Mouse (Mus musculus): Measurements from ENCODE around the gene Btbd9. TPM values are rescaled to one million over a fixed set of nuclear protein-coding genes. Genes with fewer than 3 reads are reported as not detected.
"Not testable (repeated sequence)": the region's sequence is repeated elsewhere in the genome, so short reads cannot be mapped to it uniquely, and the experiment has no call there.

Gene Btbd9
- total and polyA plus RNA-seq, 2 experiments, result 12.7 to 12.8 TPM

DNA sequence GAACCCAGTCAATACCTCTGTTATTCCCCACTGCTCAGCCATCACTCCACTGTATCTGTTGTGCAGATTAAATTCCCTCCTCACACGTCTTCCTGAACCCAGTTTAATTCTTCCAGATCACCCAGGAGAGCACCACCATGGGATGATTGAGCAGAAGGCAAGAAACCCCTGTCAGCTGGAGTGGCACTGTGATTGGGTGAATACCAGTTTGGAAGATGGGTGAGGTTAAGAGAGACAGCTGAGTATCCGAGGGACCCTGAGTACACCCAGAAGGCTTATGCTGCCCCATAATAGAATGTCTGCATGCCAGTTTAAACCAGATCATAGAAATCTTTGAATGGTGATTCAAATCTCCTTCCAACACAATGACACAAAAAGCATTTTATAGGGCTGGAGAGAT is 52.5 kb downstream of the Btbd9 start:
- Histone ChIP-seq H3K27me3 (ENCODE audit: control insufficient read depth, insufficient read depth, low read length) (no peaks in the 10 kb centered on the region), H3K9ac (ENCODE audit: low read depth, low read length) (no peak overlapping the region), H3K36me3 (ENCODE audit: control insufficient read depth, insufficient read depth, low read length) (peaks cover 6% of the 10 kb centered on the region), H3K4me3 (ENCODE audit: insufficient read depth, low read depth, low read length) (no peak overlapping the region), H3K4me1 (ENCODE audit: control insufficient read depth, insufficient read depth, low read length) (peaks cover 6% of the 10 kb centered on the region), H3K27ac (replicated peaks; ENCODE audit: insufficient read depth, low read depth, low read length) (no peak overlapping the region), H3K79me2 (ENCODE audit: control insufficient read depth, insufficient read depth, low read length) (no peaks in the 10 kb centered on the region)
- 83% methylated on average over 2 of the region's 2 CpGs for WGBS
- TF ChIP-seq CTCF (IDR thresholded peaks at IDR 0.05; ENCODE audit: low read depth, low read length) (no peak), POLR2A (IDR thresholded peaks at IDR 0.05; ENCODE audit: extremely low read depth, insufficient read depth, low read length) (no peak)
- no peak for DNase-seq (ENCODE audit: extremely low read depth, low read depth, low spot score)

GRCm38 (mm10) chr17:30522406-30523078 is 53.7 kb downstream of the Btbd9 start:
- H3K9ac ChIP-seq (ENCODE audit: low read depth, low read length), result no peak overlapping the region
- H3K4me3 ChIP-seq (ENCODE audit: insufficient read depth, low read depth, low read length), result no peak overlapping the region
- DNase-seq (ENCODE audit: extremely low read depth, low read depth, low spot score), result no peak
- WGBS, result 95% methylated on average over 9 of the region's 9 CpGs
- peaks cover 6% of the 10 kb centered on the region for H3K36me3 ChIP-seq (ENCODE audit: control insufficient read depth, insufficient read depth, low read length)
- H3K27me3 ChIP-seq (ENCODE audit: control insufficient read depth, insufficient read depth, low read length), result no peaks in the 10 kb centered on the region
- no peaks in the 10 kb centered on the region for H3K79me2 ChIP-seq (ENCODE audit: control insufficient read depth, insufficient read depth, low read length)
- peaks cover 6% of the 10 kb centered on the region for H3K4me1 ChIP-seq (ENCODE audit: control insufficient read depth, insufficient read depth, low read length)
- TF ChIP-seq POLR2A (IDR thresholded peaks at IDR 0.05; ENCODE audit: extremely low read depth, insufficient read depth, low read length) (no peak), CTCF (IDR thresholded peaks at IDR 0.05; ENCODE audit: low read depth, low read length) (no peak)
- H3K27ac ChIP-seq (replicated peaks; ENCODE audit: insufficient read depth, low read depth, low read length), result no peak overlapping the region

- not testable (repeated sequence) for H3K9ac ChIP-seq (ENCODE audit: low read depth, low read length); H3K27me3 ChIP-seq (ENCODE audit: control insufficient read depth, insufficient read depth, low read length); H3K4me3 ChIP-seq (ENCODE audit: insufficient read depth, low read depth, low read length); H3K27ac ChIP-seq (replicated peaks; ENCODE audit: insufficient read depth, low read depth, low read length); DNase-seq (ENCODE audit: extremely low read depth, low read depth, low spot score); H3K79me2 ChIP-seq (ENCODE audit: control insufficient read depth, insufficient read depth, low read length); H3K4me1 ChIP-seq (ENCODE audit: control insufficient read depth, insufficient read depth, low read length)
- 78% methylated on average over 2 of the region's 2 CpGs for WGBS
- peaks cover 11% of the 10 kb centered on the region for H3K36me3 ChIP-seq (ENCODE audit: control insufficient read depth, insufficient read depth, low read length)
Observed at GRCm38 (mm10) chr17:30519172-30519512, 57.1 kb downstream of the Btbd9 start.

DNA sequence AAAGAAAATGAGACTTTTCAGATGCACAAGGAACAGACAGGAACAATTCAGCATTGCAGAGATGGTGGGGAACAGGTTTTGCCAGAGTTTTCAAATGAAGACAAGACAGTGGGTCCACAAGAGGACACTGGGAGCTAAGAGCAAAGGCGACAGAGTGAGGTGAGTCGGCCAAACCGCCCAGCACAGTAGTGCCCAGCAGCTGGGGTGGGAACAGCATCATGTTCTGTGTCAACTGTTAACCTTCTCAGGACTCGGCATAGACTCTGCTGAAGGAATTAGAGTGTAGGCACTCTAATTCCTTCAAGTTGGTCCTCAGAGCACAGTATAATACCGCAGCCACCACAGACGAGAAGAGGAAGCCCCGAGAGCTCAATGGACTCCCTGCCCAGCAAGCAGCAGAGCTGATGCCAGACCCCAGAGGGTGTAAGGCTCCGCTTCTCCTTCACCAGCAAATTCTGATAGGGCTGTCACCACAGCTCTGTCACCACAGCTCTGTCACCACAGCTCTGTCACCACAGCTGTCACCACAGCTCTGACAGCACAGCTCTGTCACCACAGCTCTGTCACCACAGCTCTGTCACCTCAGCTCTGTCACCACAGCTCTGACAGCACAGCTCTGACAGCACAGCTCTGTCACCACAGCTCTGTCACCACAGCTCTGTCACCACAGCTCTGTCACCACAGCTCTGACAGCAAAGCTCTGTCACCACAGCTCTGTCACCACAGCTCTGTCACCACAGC is 57.7 kb downstream of the Btbd9 start:
- Histone ChIP-seq H3K4me1 (ENCODE audit: control insufficient read depth, insufficient read depth, low read length) (peaks cover 6% of the 10 kb centered on the region), H3K79me2 (ENCODE audit: control insufficient read depth, insufficient read depth, low read length) (no peaks in the 10 kb centered on the region), H3K4me3 (ENCODE audit: insufficient read depth, low read depth, low read length) (no peak overlapping the region), H3K36me3 (ENCODE audit: control insufficient read depth, insufficient read depth, low read length) (peaks cover 11% of the 10 kb centered on the region), H3K27me3 (ENCODE audit: control insufficient read depth, insufficient read depth, low read length) (no peaks in the 10 kb centered on the region), H3K27ac (replicated peaks; ENCODE audit: insufficient read depth, low read depth, low read length) (no peak overlapping the region), H3K9ac (ENCODE audit: low read depth, low read length) (no peak overlapping the region)
- TF ChIP-seq CTCF (IDR thresholded peaks at IDR 0.05; ENCODE audit: low read depth, low read length) (no peak), POLR2A (IDR thresholded peaks at IDR 0.05; ENCODE audit: extremely low read depth, insufficient read depth, low read length) (no peak)
- WGBS, result 90% methylated on average over 8 of the region's 8 CpGs
- DNase-seq (ENCODE audit: extremely low read depth, low read depth, low spot score), result no peak

DNA sequence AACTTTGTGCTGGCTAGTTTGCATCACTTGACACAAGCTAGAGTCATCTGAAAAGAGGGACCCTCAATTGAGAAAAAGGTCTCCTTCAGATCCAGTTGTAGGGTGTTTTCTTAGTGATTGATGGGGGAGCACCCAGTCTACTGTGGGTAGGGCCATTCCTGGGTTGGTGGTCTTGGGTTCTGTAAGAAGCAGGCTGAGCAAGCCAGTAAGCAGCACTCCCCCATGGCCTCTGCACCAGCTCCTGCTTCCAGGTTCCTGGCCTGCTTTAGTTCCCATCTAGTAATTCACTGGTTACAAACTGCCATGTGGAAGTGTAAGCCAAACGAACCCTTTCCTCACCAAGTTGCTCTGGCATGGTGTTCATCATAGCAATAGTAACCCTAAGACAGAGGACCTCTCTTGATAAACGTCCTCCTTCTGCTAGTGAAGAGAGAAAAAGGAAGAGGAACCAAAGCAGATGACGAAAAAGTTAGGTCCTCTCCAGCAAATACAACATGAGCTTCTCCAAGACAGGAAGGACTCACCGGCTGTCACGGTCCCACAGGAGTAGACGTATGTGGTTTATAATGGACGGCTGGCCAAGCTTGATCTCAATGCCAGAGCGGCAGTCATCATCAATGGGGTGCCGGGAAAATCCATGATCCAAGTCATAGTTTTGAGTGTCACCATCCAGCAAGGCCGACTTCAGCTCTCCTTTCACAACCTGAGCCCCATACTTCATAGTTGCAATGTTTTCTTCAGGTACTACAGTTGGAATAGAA is 59.5 kb downstream of the Btbd9 start:
- Histone ChIP-seq H3K4me3 (ENCODE audit: insufficient read depth, low read depth, low read length) (no peak overlapping the region), H3K79me2 (ENCODE audit: control insufficient read depth, insufficient read depth, low read length) (no peaks in the 10 kb centered on the region), H3K4me1 (ENCODE audit: control insufficient read depth, insufficient read depth, low read length) (no peaks in the 10 kb centered on the region), H3K27me3 (ENCODE audit: control insufficient read depth, insufficient read depth, low read length) (no peaks in the 10 kb centered on the region), H3K27ac (replicated peaks; ENCODE audit: insufficient read depth, low read depth, low read length) (no peak overlapping the region), H3K9ac (ENCODE audit: low read depth, low read length) (no peak overlapping the region), H3K36me3 (ENCODE audit: control insufficient read depth, insufficient read depth, low read length) (peaks cover 13% of the 10 kb centered on the region)
- no peak for DNase-seq (ENCODE audit: extremely low read depth, low read depth, low spot score)
- 91% methylated on average over 10 of the region's 10 CpGs for WGBS
- no peak for TF ChIP-seq POLR2A (IDR thresholded peaks at IDR 0.05; ENCODE audit: extremely low read depth, insufficient read depth, low read length)

DNA sequence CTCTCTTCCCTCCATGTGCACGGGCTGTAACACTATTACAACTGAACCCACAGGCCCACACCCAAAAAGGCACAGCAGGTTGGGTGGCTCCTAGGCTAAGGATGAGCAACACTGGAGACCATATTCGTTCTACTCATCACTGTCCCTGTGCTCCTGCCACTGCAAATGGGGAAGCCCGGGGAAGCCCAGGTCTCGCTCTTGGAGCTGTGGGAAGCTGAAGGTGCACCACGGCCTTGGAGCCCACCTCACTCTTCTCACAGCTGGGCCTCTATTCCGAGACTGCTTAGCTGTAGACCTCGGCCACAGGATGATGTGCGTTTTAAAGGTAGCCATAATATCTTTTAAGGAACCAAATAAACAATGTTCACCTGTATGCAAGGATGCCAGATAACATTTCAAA is 60.9 kb downstream of the Btbd9 start:
- WGBS, result 94% methylated on average over 8 of the region's 8 CpGs
- H3K27me3 ChIP-seq (ENCODE audit: control insufficient read depth, insufficient read depth, low read length), result no peaks in the 10 kb centered on the region

More for the DNA sequence above, 60.9 kb downstream of the Btbd9 start:
- TF ChIP-seq POLR2A (IDR thresholded peaks at IDR 0.05; ENCODE audit: extremely low read depth, insufficient read depth, low read length), result no peak
- TF ChIP-seq CTCF (IDR thresholded peaks at IDR 0.05; ENCODE audit: low read depth, low read length), result no peak
- H3K79me2 ChIP-seq (ENCODE audit: control insufficient read depth, insufficient read depth, low read length), result no peaks in the 10 kb centered on the region
- peaks cover 13% of the 10 kb centered on the region for H3K36me3 ChIP-seq (ENCODE audit: control insufficient read depth, insufficient read depth, low read length)
- H3K4me3 ChIP-seq (ENCODE audit: insufficient read depth, low read depth, low read length), result no peak overlapping the region
- no peak overlapping the region for H3K9ac ChIP-seq (ENCODE audit: low read depth, low read length)
- no peaks in the 10 kb centered on the region for H3K4me1 ChIP-seq (ENCODE audit: control insufficient read depth, insufficient read depth, low read length)
- no peak for DNase-seq (ENCODE audit: extremely low read depth, low read depth, low spot score)
- H3K27ac ChIP-seq (replicated peaks; ENCODE audit: insufficient read depth, low read depth, low read length), result no peak overlapping the region
